8 mouse cellular contexts compared by ENCODE assay signal in genomic region chrX:169319945-169320667, GRCm38 (mm10). TPM values are rescaled to one million over a fixed set of nuclear protein-coding genes. Genes with fewer than 3 reads are reported as not detected.
DNase-seq lines count a peak whose midpoint lies in the region; ATAC-seq and TF ChIP-seq lines count a peak whose summit lies in the region.

Hccs (minus strand) TSS chrX:169320372.

- H3K27me3 ChIP-seq in E14TG2a.4 (ENCODE audit: insufficient read depth, low read length), result no peaks in the 10 kb centered on the region
- H3K27me3 ChIP-seq in forebrain, embryonic 12.5 days, result 0 out of 2 replicates have a peak, but pooled peaks cover under 1% of the 10 kb centered on the region
- no peaks in the 10 kb centered on the region for H3K27me3 ChIP-seq in heart, postnatal 0 days (ENCODE audit: control insufficient read depth, insufficient read depth, low read length)
- H3K27me3 ChIP-seq in liver, embryonic 16.5 days (ENCODE audit: control insufficient read depth, insufficient read depth, low read depth, low read length), result no peaks in the 10 kb centered on the region
- no peaks in the 10 kb centered on the region; the same call in 1 of the 2 replicates for H3K27me3 ChIP-seq in neural tube, embryonic 13.5 days
- H3K27me3 ChIP-seq in testis, adult 2 months (ENCODE audit: control insufficient read depth, insufficient read depth, low read length), result no peaks in the 10 kb centered on the region

- DNase-seq in c-Kit-positive CD71-positive TER-119-positive erythroid progenitor cells, embryonic 14.5 days (ENCODE audit: low spot score), result peak; percentile 78
- DNase-seq in heart, postnatal 0 days (ENCODE audit: low spot score), result peak; percentile 93
- DNase-seq in kidney, postnatal 4 days, result peak; percentile 89 to 94

- 24% methylated on average over 82 of the region's 97 CpGs for WGBS in forebrain, embryonic 12.5 days
- WGBS in heart, postnatal 0 days, result 25% methylated on average over 73 of the region's 97 CpGs
- WGBS in liver, embryonic 16.5 days (ENCODE audit: insufficient replicate concordance), result 18% methylated on average over 90 of the region's 97 CpGs
- WGBS in neural tube, embryonic 13.5 days, result 20% methylated on average over 95 of the region's 97 CpGs

- peak within 1 kb of the TSS; percentile 84 for H3K4me3 ChIP-seq in E14TG2a.4 (replicated peaks; ENCODE audit: low read length)
- peak within 1 kb of the TSS; percentile 58 for H3K4me3 ChIP-seq in forebrain, embryonic 12.5 days (replicated peaks)
- H3K4me3 ChIP-seq in heart, postnatal 0 days (ENCODE audit: low read depth, low read length), result peak within 1 kb of the TSS; percentile 72
- peak within 1 kb of the TSS; percentile 73 for H3K4me3 ChIP-seq in liver, embryonic 16.5 days (ENCODE audit: low read depth, low read length)
- peak within 1 kb of the TSS; percentile 56 for H3K4me3 ChIP-seq in neural tube, embryonic 13.5 days
- peak within 1 kb of the TSS; percentile 80 for H3K4me3 ChIP-seq in testis, adult 2 months (ENCODE audit: control insufficient read depth, low read depth, low read length)

- H3K4me2 ChIP-seq in forebrain, embryonic 12.5 days, result peak within 1 kb of the TSS; percentile 51
- peak within 1 kb of the TSS; percentile 64 for H3K4me2 ChIP-seq in heart, postnatal 0 days (ENCODE audit: low read depth, low read length)
- H3K4me2 ChIP-seq in liver, embryonic 16.5 days (ENCODE audit: low read depth, low read length), result peak within 1 kb of the TSS; percentile 64
- peak within 1 kb of the TSS; percentile 56 for H3K4me2 ChIP-seq in neural tube, embryonic 13.5 days

- TF ChIP-seq EP300 in heart, postnatal 0 days (IDR thresholded peaks at IDR 0.05; ENCODE audit: low read depth), result peak; percentile 72

- ATAC-seq in forebrain, embryonic 12.5 days (ENCODE audit: low FRiP score), result peak; percentile 99
- ATAC-seq in heart, postnatal 0 days (ENCODE audit: insufficient read depth, low read depth), result peak; percentile 99
- ATAC-seq in liver, embryonic 16.5 days (ENCODE audit: low read depth), result peak; percentile 99
- peak; percentile 100 for ATAC-seq in neural tube, embryonic 13.5 days (ENCODE audit: low read depth)

- TF ChIP-seq CTCF in E14TG2a.4 (conservative IDR thresholded peaks at IDR 0.05; ENCODE audit: low read length), result no peak
- no peak for TF ChIP-seq CTCF in heart, postnatal 0 days (IDR thresholded peaks at IDR 0.05; ENCODE audit: low read depth)
- no peak for TF ChIP-seq CTCF in testis, adult 2 months (IDR thresholded peaks at IDR 0.05; ENCODE audit: control insufficient read depth, insufficient read depth, insufficient replicate concordance, low read depth, low read length)

- TF ChIP-seq POLR2A in testis, adult 2 months (IDR thresholded peaks at IDR 0.05; ENCODE audit: control insufficient read depth, low read depth, low read length), result peak; percentile 56; the same call in 1 of the 2 replicates

- H3K36me3 ChIP-seq in E14TG2a.4 (ENCODE audit: insufficient read depth, low read length), result peaks cover 30% of the 10 kb centered on the region
- no peaks in the 10 kb centered on the region for H3K36me3 ChIP-seq in forebrain, embryonic 12.5 days (replicated peaks)
- H3K36me3 ChIP-seq in heart, postnatal 0 days (replicated peaks; ENCODE audit: control insufficient read depth, insufficient read depth, low read length), result peaks cover 7% of the 10 kb centered on the region
- H3K36me3 ChIP-seq in liver, embryonic 16.5 days (ENCODE audit: control insufficient read depth, insufficient read depth), result no peaks in the 10 kb centered on the region
- 0 out of 2 replicates have a peak, but pooled peaks cover 3% of the 10 kb centered on the region for H3K36me3 ChIP-seq in neural tube, embryonic 13.5 days
- no peaks in the 10 kb centered on the region for H3K36me3 ChIP-seq in testis, adult 2 months (ENCODE audit: control insufficient read depth, insufficient read depth, low read length)

- H3K9me3 ChIP-seq in E14TG2a.4 (ENCODE audit: low read length), result no peaks in the 10 kb centered on the region
- H3K9me3 ChIP-seq in forebrain, embryonic 12.5 days, result no peaks in the 10 kb centered on the region
- H3K9me3 ChIP-seq in heart, postnatal 0 days (replicated peaks; ENCODE audit: control insufficient read depth, low read length), result no peaks in the 10 kb centered on the region
- no peaks in the 10 kb centered on the region for H3K9me3 ChIP-seq in liver, embryonic 16.5 days (replicated peaks; ENCODE audit: control insufficient read depth, low read length)
- H3K9me3 ChIP-seq in neural tube, embryonic 13.5 days, result no peaks in the 10 kb centered on the region

- H3K27ac ChIP-seq in forebrain, embryonic 12.5 days, result peak within 1 kb of the TSS; percentile 83
- peak within 1 kb of the TSS; percentile 93 for H3K27ac ChIP-seq in heart, postnatal 0 days (ENCODE audit: low read depth)
- peak within 1 kb of the TSS; percentile 89 for H3K27ac ChIP-seq in liver, embryonic 16.5 days (ENCODE audit: low read length)
- peak within 1 kb of the TSS; percentile 85 for H3K27ac ChIP-seq in neural tube, embryonic 13.5 days (replicated peaks)
- peak within 1 kb of the TSS; percentile 75 for H3K27ac ChIP-seq in testis, adult 2 months (ENCODE audit: control insufficient read depth, insufficient read depth, low read depth, low read length)

- peaks cover 6% of the 10 kb centered on the region for H3K4me1 ChIP-seq in E14TG2a.4 (replicated peaks; ENCODE audit: low read depth, low read length)
- H3K4me1 ChIP-seq in forebrain, embryonic 12.5 days, result peaks cover 6% of the 10 kb centered on the region; the same call in 1 of the 2 replicates
- H3K4me1 ChIP-seq in heart, postnatal 0 days (ENCODE audit: control insufficient read depth, insufficient read depth), result 0 out of 2 replicates have a peak, but pooled peaks cover 4% of the 10 kb centered on the region
- peaks cover 5% of the 10 kb centered on the region for H3K4me1 ChIP-seq in liver, embryonic 16.5 days (ENCODE audit: control insufficient read depth, low read depth, low read length)
- peaks cover 9% of the 10 kb centered on the region for H3K4me1 ChIP-seq in neural tube, embryonic 13.5 days (replicated peaks)
- peaks cover 2% of the 10 kb centered on the region; the same call in 1 of the 2 replicates for H3K4me1 ChIP-seq in testis, adult 2 months (ENCODE audit: control insufficient read depth, insufficient read depth, low read length)

- peak within 1 kb of the TSS; percentile 62 for H3K9ac ChIP-seq in forebrain, embryonic 12.5 days
- H3K9ac ChIP-seq in heart, postnatal 0 days (replicated peaks; ENCODE audit: low read depth, low read length), result peak within 1 kb of the TSS; percentile 80
- H3K9ac ChIP-seq in liver, embryonic 16.5 days (ENCODE audit: low read depth, low read length), result peak within 1 kb of the TSS; percentile 73
- H3K9ac ChIP-seq in neural tube, embryonic 13.5 days, result peak within 1 kb of the TSS; percentile 73

RNA-seq across cellular contexts. Expression of gene Hccs, which starts in this region (rescaled TPM):
- polyA plus RNA-seq in forebrain, embryonic 12.5 days (2016; fragmentation: Nextera tagmentation; extraction: Ambion mirVana), result 51.4 TPM in 2 replicates
- total RNA-seq in heart, postnatal 0 days (2014; rRNA removed; ENCODE audit: low replicate concordance), result 55.8 and 58.2 TPM in 2 replicates
- 73.1 and 75.2 TPM in 2 replicates for polyA plus RNA-seq in heart, postnatal 0 days (2015; fragmentation: Nextera tagmentation; extraction: Ambion mirVana)
- polyA plus RNA-seq in liver, embryonic 16.5 days (2015; fragmentation: Nextera tagmentation; extraction: Ambion mirVana), result 8.3 and 10.0 TPM in 2 replicates
- 39.2 and 39.7 TPM in 2 replicates for polyA plus RNA-seq in neural tube, embryonic 13.5 days (2015; fragmentation: Nextera tagmentation; extraction: Ambion mirVana)
- polyA plus RNA-seq in testis, adult 2 months (2012; rRNA removed), result 2.3 and 2.9 TPM in 2 replicates

Comparison
In these comparisons a context has a peak if more than half of its experiments do, and no peak if none do; other contexts are left out.
1. Peak in every context shown above with its lines: DNase-seq, ATAC-seq, H3K4me3 ChIP-seq and H3K27ac ChIP-seq.